Mouse (Mus musculus) adrenal gland (tissue): ENCODE results near the gene Vmn1r209.
"Not testable (repeated sequence)": the region's sequence is repeated elsewhere in the genome, so short reads cannot be mapped to it uniquely, and the experiment has no call there.

Experiments used
- intact Hi-C: fragments of 180-260 bp; cut with DNase I; formaldehyde crosslinking; loops from one replicate; pipeline ENCODE4 v1.15.1; 2025
- long read RNA-seq, 2 experiments: library from polyadenylated mRNA; unstranded; transcript quantifications; one replicate each; pipeline ENCODE4 v2.0.0; 2020; ENCODE audit warnings: borderline replicate concordance in 1 of 2; ENCODE audit not compliant: insufficient replicate concordance in 1 of 2

Vmn1r209 gene
- long read RNA-seq, experiment 1 = 0 reads
- long read RNA-seq, experiment 2 = 0 reads

DNA sequence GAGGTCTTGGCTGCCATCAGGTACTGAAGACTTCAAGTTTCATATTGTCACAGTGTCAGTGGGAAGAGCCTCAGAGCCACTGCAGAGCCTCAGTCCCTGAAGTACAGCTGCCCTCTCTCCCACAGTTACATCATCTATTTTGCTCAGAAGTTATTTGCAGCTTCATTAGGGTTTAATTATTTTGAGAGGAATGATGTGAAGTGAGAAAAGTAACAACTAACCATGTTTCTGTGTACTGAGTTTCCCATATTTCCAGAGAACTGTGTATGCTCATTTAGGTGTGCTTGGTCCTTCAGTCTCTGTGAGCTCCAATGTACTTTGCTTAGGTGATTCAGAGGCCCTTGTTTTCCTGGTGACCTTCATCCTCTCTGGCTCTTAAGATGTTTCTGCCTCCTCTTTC, at the start of gene Vmn1r209:
Gene Vmn1r209, minus strand, starts transcription at position 101 of the 400 bp plus-strand sequence.
- intact Hi-C loops = not testable (repeated sequence)

DNA sequence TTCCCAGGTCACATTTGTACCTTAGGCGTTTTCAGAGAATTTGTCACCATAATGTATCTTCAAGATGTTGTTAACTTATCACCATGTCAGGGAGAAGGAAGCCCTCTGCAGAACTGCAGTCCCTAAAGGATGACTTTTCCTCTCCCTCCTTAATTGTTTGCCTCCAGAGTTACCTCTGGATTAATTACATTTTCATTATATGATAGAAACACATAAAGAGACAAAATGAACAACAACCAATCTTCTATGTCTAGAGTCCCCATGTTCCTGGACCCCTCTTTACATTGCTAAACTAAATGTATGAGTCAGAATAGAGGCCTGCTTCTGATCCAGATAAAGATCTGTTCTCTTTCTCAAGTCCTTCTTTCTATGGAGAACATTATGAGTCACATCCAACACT, 48.0 kb upstream of the Vmn1r209 start, which contains the start of gene Vmn1r211:
Gene Vmn1r211, minus strand, starts transcription at position 101 of the 400 bp plus-strand sequence.
- intact Hi-C loops = no loop called here

DNA sequence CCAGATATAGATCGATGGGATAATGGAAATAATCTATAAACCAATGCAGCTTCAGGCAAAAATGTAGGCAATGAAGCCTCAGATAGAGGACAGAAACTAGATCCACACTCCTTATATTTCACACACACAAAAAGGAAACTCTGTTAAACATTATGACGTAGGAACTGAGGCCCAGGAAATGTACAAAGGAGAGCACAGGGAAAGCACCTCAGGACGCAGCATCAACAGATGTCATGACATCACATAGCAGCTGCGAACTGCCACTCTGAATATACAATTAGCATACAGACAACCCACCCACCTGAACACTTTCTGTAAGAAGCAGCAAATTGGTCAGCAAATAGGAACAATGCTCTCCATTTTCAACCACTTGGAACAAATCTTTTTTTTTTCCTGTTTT, 45.3 kb upstream of the Vmn1r209 start:
- intact Hi-C loops = no loop called here

DNA sequence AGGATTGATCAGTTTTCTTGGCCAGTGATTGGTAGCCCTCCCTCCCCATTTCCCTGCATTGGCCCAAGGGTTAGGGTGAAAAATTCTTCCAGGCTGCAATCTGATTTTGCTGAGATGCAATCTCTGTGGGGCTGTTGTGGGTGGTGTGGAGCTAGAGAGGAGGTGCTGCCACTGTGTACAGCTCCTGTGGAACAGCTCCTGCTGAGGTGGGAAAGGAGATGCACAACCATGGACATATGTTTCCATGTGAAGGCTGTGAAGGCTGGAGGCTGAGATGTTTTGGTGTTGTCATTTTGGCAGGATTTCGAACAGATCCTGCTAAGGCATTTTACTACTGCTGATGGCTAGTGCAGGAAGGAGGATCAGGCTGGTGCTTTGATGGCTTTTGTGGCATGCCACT, 37.3 kb upstream of the Vmn1r209 start:
- intact Hi-C loops = no loop called here

DNA sequence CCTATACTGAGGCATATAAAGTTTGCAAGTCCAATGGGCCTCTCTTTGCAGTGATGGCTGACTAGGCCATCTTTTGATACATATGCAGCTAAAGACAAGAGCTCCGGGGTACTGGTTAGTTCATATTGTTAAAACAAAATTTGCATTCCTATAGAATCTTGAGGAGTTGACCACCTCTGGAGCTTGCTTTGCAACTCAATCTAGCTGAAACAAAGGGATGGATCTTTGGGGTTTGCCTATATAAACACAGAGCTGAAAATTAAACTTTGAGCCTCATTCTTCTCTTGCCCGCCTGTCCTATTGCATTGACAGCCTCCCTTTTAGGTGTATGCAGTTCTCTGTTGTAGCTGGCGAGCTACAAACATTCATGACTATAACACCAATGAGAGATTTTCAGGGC, 34.8 kb upstream of the Vmn1r209 start:
- intact Hi-C loops = not testable (repeated sequence)

DNA sequence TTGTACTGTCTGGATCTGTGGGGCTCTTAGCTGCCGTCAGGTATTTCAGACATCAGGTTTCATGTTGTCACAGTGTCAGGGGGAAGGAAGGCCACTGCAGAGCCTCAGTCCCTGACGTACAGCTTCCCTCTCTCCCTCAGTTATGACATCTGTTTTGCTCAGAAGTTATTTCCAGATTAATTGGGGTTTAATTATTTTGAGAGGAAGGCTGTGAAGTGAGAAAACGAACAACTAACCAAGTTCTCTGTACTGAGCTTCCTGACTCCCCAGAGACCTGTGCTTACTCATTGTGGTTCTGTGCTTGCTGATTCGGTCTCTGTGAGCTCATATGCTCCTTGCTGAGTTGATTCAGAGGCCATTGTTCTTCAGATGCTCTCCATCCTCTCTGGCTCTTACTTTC, 21.8 kb upstream of the Vmn1r209 start, which contains the start of gene Vmn1r210:
Gene Vmn1r210, minus strand, starts transcription at position 101 of the 400 bp plus-strand sequence.
- intact Hi-C loops = no loop called here

DNA sequence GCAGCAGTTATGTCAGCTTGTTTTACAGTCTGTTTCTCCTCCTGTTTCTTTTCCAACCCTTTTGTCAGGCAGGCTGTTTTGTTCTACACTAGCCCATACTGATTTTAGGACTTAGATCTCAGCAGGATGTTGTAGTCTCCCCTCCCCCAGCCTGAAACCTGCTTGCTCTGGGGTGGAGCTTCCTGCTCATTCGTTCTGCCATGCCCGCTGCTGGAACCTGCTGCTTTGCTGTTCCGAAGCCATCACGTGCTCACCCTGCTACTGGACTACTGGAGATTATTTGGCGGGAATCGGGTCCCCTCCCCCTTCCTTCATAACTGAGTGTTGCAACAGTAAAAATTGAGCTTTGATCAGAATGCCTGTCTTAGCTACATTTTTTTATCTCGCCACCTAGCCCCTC, 19.9 kb upstream of the Vmn1r209 start:
- intact Hi-C loops = not testable (repeated sequence)

DNA sequence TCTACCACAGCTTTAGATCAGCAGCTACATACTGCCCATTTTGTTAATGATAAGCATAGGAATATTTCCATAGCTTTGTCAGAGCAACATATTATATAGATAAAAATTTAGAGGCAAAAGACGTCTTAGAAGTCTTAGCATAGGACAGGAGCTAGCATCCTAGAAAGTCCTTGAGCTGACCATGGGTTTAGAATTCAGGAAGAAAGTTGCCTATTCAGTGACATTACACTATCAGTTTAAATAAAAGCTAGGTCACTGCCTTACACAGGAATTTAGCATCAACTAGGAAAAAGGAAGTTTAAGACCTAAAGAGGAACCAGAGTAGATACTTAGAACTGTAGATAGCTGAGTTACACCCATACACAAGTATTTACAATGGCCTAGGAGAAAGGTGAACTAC, 12.1 kb upstream of the Vmn1r209 start:
- intact Hi-C loops = not testable (repeated sequence)

DNA sequence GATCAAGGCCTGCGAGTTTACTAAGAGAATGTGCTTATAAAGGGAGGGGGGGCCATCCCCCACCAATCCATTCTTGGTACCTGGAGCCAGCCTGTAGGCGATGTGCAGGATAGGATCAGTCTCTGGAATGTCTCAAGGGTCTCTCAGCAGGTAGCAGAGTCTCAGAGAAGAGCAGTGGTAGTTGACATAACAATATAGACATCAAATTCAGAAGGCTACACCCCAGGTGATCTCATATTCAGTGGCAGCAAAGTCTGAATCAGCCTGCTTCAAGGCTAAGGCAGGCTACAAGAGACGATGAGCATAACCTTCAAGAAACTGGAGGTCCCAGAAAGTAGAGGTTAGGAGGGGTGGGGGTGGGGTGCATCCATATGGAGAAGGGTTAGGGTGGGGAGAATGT, 21.4 kb downstream of the Vmn1r209 start:
- intact Hi-C loops = not testable (repeated sequence)

DNA sequence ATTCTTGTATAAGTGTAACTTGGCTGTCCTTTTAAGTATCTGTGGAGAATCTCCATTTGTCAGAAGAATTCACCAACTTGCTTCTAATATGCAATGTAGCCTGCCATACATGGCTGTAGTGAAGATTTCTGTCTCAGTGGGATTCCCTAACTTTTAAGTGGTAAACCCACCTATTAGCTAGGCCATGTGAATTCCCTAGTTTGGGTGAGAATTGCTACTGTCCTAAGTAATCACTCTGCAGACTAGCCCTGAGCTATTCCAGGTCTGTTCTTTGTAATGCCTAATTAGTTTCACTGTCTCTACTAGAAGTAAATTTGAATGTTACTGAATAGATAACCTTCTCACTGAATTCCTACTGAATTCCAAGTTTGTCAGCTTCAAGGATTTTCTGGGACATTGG, 25.3 kb downstream of the Vmn1r209 start:
- intact Hi-C loops = not testable (repeated sequence)

DNA sequence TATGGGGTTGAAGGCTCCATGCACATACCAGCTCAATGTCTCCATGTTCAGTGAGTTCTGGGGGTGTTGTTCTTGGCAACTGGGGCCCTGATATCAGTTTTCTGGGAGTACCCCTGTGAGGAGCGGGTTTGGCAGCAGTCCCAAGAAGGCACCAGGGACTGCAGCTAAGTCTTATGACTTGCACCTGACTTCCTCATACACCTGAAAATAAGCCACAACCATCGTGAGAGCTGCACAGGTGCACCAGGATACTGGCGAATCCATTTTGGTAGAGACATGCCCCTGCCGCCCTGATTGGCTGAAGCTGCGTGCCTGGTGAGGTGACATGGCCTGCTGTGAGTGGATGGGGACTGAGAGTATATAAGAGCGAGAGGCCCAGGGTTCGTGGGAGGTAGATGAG, 32.2 kb downstream of the Vmn1r209 start, which contains the start of gene Vmn1r208:
Gene Vmn1r208, minus strand, starts transcription at position 101 of the 400 bp plus-strand sequence.
- intact Hi-C loops = not testable (repeated sequence)

DNA sequence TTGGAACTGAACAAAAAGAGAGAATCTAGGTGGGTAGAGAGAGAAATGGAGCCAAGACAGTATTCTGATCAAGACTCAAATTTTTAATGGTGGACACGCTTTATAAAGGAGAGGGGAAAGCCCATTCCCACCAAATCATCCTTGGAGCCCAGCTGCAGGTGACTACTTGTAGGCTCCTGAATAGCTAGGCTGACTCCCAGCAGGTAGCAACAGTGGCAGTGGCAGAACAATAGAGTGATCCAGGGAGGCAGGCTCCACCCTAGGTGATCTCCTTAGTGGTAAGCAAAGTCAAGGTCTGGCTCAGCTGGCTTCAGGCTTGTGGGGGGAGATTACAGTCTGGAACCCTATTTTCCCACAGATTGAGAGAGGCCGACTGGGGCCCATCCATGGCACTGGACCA, 37.9 kb downstream of the Vmn1r209 start:
- intact Hi-C loops = not testable (repeated sequence)
